Mouse (Mus musculus) forebrain, postnatal 0 days (tissue): Measurements from ENCODE around the gene Rasgrp1. TPM values are rescaled to one million over a fixed set of nuclear protein-coding genes. Genes with fewer than 3 reads are reported as not detected.

ENCODE experiments used
- ATAC-seq: fragments of 200-750 bp; cut with Nextera tagmentation; 2 replicates; pipeline ENCODE4 v1.8.0; 2017; ENCODE audit warnings: mild to moderate bottlenecking, moderate library complexity
- DNase-seq: peaks from one replicate; pipeline ENCODE4 v3.0.0-alpha.2; 2015
- H3K27ac ChIP-seq: fragments of 300-500 bp; sonication (generic); 2 replicates; pipeline ENCODE4 v1.5.1; 2014; ENCODE audit warnings: low read depth, mild to moderate bottlenecking, antibody characterized with exemption, low read length, moderate library complexity, mixed read lengths
- H3K27me3 ChIP-seq: fragments of 300-500 bp; sonication (generic); 2 replicates; pipeline ENCODE4 v1.6.1; 2014; ENCODE audit warnings: mild to moderate bottlenecking, low read length, mixed read lengths; ENCODE audit not compliant: insufficient read depth
- H3K36me3 ChIP-seq: fragments of 300-500 bp; sonication (generic); 2 replicates; pipeline ENCODE4 v1.6.1; 2014; ENCODE audit warnings: mild to moderate bottlenecking, moderate library complexity; ENCODE audit not compliant: insufficient read depth
- H3K4me1 ChIP-seq: fragments of 300-500 bp; sonication (generic); 2 replicates; pipeline ENCODE4 v1.6.1; 2014; ENCODE audit warnings: antibody characterized with exemption; ENCODE audit not compliant: insufficient read depth
- H3K4me2 ChIP-seq: fragments of 300-500 bp; sonication (generic); 2 replicates; pipeline ENCODE4 v1.6.1; 2014; ENCODE audit warnings: low read depth, mild to moderate bottlenecking, moderate library complexity
- H3K4me3 ChIP-seq: fragments of 300-500 bp; sonication (generic); 2 replicates; pipeline ENCODE4 v1.5.1; 2014; ENCODE audit warnings: low read depth, low read length, mixed read lengths
- H3K9ac ChIP-seq: fragments of 300-500 bp; sonication (generic); 2 replicates; pipeline ENCODE4 v1.6.1; 2014; ENCODE audit warnings: mild to moderate bottlenecking
- H3K9me3 ChIP-seq: fragments of 300-500 bp; sonication (generic); 2 replicates; pipeline ENCODE4 v1.6.1; 2016; ENCODE audit warnings: low read length
- CTCF ChIP-seq: sonication (generic); IDR thresholded peaks from 2 replicates; pipeline ENCODE4 v1.5.1; 2016; ENCODE audit warnings: antibody characterized with exemption, control low read depth, low read depth
- WGBS: fragments of 180-500 bp; shearing (Covaris S2); extraction: QIAGEN DNeasy Blood & Tissue Kit; methylation state at CpG from one replicate; pipeline ENCODE4 v1.1.7; 2014; 5-methylcytosine and 5-hydroxymethylcytosine counted together
- polyA plus RNA-seq: library from polyadenylated mRNA; unstranded; fragments of >200 nt; fragmentation: Nextera tagmentation; extraction: Ambion mirVana; gene quantifications from 2 replicates; pipeline ENCODE4 v1.2.1, GENCODE M21; 2015
- total RNA-seq: library from RNA; depleted of rRNA; stranded (reverse); fragments of >200 nt; gene quantifications from 2 replicates; pipeline ENCODE4 v1.2.3, GENCODE M21; 2014

Gene Rasgrp1
- total and polyA plus RNA-seq, 2 experiments from 2014 or later = 9.5 to 16.6 TPM

- no peaks in the 10 kb centered on the region for H3K27me3 ChIP-seq
- no peaks in the 10 kb centered on the region for H3K9me3 ChIP-seq
- no peak for DNase-seq
- TF ChIP-seq CTCF = no peak
- no peak overlapping the region for H3K4me3 ChIP-seq
- ATAC-seq = no peak
- 48% methylated on average over 3 of the region's 3 CpGs for WGBS
- no peak overlapping the region for H3K4me2 ChIP-seq
- H3K27ac ChIP-seq = no peak overlapping the region
- H3K9ac ChIP-seq = no peak overlapping the region
- no peaks in the 10 kb centered on the region for H3K36me3 ChIP-seq
- H3K4me1 ChIP-seq = no peaks in the 10 kb centered on the region
These were observed 38.5 kb upstream of the Rasgrp1 start for GRCm38 (mm10) chr2:117381314-117381713.

- H3K27ac ChIP-seq = no peak overlapping the region
- no peak overlapping the region for H3K4me3 ChIP-seq
- no peaks in the 10 kb centered on the region for H3K36me3 ChIP-seq
- ATAC-seq = no peak
- WGBS = 74% methylated on average over 2 of the region's 2 CpGs
- no peak for DNase-seq
- H3K9ac ChIP-seq = no peak overlapping the region
- no peak for TF ChIP-seq CTCF
- no peaks in the 10 kb centered on the region for H3K9me3 ChIP-seq
- H3K4me1 ChIP-seq = no peaks in the 10 kb centered on the region
- no peaks in the 10 kb centered on the region for H3K27me3 ChIP-seq
- H3K4me2 ChIP-seq = no peak overlapping the region
These were observed 31.6 kb upstream of the Rasgrp1 start for GRCm38 (mm10) chr2:117374293-117374830.

- TF ChIP-seq CTCF = no peak
- Histone ChIP-seq H3K36me3 (no peaks in the 10 kb centered on the region), H3K4me3 (no peak overlapping the region), H3K27ac (no peak overlapping the region), H3K4me1 (no peaks in the 10 kb centered on the region), H3K4me2 (no peak overlapping the region), H3K9me3 (no peaks in the 10 kb centered on the region), H3K9ac (no peak overlapping the region), H3K27me3 (no peaks in the 10 kb centered on the region)
- 86% methylated on average over 1 of the region's 1 CpGs for WGBS
- peak; percentile 61; the same call in 1 of the 2 replicates for ATAC-seq
- no peak for DNase-seq
These were observed 28.9 kb upstream of the Rasgrp1 start for GRCm38 (mm10) chr2:117371706-117372105.

GRCm38 (mm10) chr2:117366478-117366877, 23.7 kb upstream of the Rasgrp1 start:
- Histone ChIP-seq H3K4me2 (no peak overlapping the region), H3K27ac (no peak overlapping the region), H3K27me3 (no peaks in the 10 kb centered on the region), H3K9me3 (no peaks in the 10 kb centered on the region), H3K4me1 (no peaks in the 10 kb centered on the region), H3K36me3 (no peaks in the 10 kb centered on the region), H3K9ac (no peak overlapping the region), H3K4me3 (no peak overlapping the region)
- TF ChIP-seq CTCF = no peak
- no peak for DNase-seq
- 55% methylated on average over 3 of the region's 3 CpGs for WGBS
- ATAC-seq = no peak

GRCm38 (mm10) chr2:117364056-117364455, 21.3 kb upstream of the Rasgrp1 start:
- WGBS = 97% methylated on average over 2 of the region's 2 CpGs
- ATAC-seq (no peak), DNase-seq (no peak)
- H3K9ac ChIP-seq = no peak overlapping the region
- H3K27me3 ChIP-seq = no peaks in the 10 kb centered on the region
- no peak overlapping the region for H3K27ac ChIP-seq
- H3K36me3 ChIP-seq = no peaks in the 10 kb centered on the region
- no peak overlapping the region for H3K4me3 ChIP-seq
- H3K9me3 ChIP-seq = no peaks in the 10 kb centered on the region
- H3K4me2 ChIP-seq = no peak overlapping the region
- TF ChIP-seq CTCF = no peak
- no peaks in the 10 kb centered on the region for H3K4me1 ChIP-seq

GRCm38 (mm10) chr2:117357939-117358338, 15.1 kb upstream of the Rasgrp1 start:
- TF ChIP-seq CTCF = no peak
- no peak overlapping the region for H3K9ac ChIP-seq
- H3K9me3 ChIP-seq = no peaks in the 10 kb centered on the region
- no peak overlapping the region for H3K4me3 ChIP-seq
- ATAC-seq = no peak
- no peak for DNase-seq
- no peak overlapping the region for H3K4me2 ChIP-seq
- H3K36me3 ChIP-seq = no peaks in the 10 kb centered on the region
- no peaks in the 10 kb centered on the region for H3K27me3 ChIP-seq
- H3K4me1 ChIP-seq = no peaks in the 10 kb centered on the region
- no peak overlapping the region for H3K27ac ChIP-seq

- ATAC-seq (peak; percentile 77), DNase-seq (no peak)
- Histone ChIP-seq H3K4me3 (no peak overlapping the region), H3K27me3 (no peaks in the 10 kb centered on the region), H3K4me2 (no peak overlapping the region), H3K27ac (no peak overlapping the region), H3K4me1 (no peaks in the 10 kb centered on the region), H3K9me3 (no peaks in the 10 kb centered on the region), H3K36me3 (no peaks in the 10 kb centered on the region), H3K9ac (no peak overlapping the region)
- TF ChIP-seq CTCF = no peak
- WGBS = 38% methylated on average over 9 of the region's 9 CpGs
These were observed 9.7 kb upstream of the Rasgrp1 start for GRCm38 (mm10) chr2:117352305-117353123.
